Mouse (Mus musculus): ENCODE measurements around the gene Bmp8b.

DNA sequence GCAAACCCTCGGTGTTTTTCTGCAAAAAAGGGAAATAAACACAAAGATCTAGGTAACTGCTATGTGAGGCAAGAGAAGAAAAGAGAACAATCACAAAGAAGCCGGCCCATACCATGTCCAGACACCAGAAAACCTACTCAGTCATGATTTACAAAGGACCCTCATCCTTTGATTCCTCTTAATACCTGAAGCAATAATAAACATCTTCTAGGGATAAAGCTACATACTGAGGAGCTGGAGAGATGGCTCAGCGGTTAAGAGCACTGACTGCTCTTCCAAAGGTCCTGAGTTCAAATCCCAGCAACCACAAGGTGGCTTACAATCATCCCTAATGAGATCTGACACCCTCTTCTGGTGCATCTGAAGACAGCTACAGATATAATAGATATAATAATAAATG is 32.6 kb downstream of the Bmp8b start:
- no peak for TF ChIP-seq GATA1 (IDR thresholded peaks at IDR 0.05; ENCODE audit: borderline replicate concordance, low read length)
- TF ChIP-seq FLI1 (IDR thresholded peaks at IDR 0.05; ENCODE audit: low read length): no peak
